Mouse (Mus musculus): ENCODE measurements around the gene Gm6356. TPM values are rescaled to one million over a fixed set of nuclear protein-coding genes. Genes with fewer than 3 reads are reported as not detected.
"Not testable (repeated sequence)": the region's sequence is repeated elsewhere in the genome, so short reads cannot be mapped to it uniquely, and the experiment has no call there.

Gm6356 gene
- not detected in 2 replicates for total RNA-seq (2014; rRNA removed)
- not detected in 2 replicates for polyA plus RNA-seq (2015; fragmentation: Nextera tagmentation; extraction: Ambion mirVana)

- 39% methylated on average over 1 of the region's 2 CpGs for WGBS
- H3K27me3 ChIP-seq (ENCODE audit: insufficient read depth, low read length); H3K4me3 ChIP-seq (ENCODE audit: low read depth, low read length); H3K36me3 ChIP-seq (ENCODE audit: insufficient read depth, low read length); ATAC-seq (ENCODE audit: low FRiP score); H3K4me2 ChIP-seq (ENCODE audit: low read depth, low read length, poor library complexity, severe bottlenecking); H3K9ac ChIP-seq (replicated peaks; ENCODE audit: low read length, poor library complexity, severe bottlenecking); DNase-seq (ENCODE audit: low spot score); H3K4me1 ChIP-seq (ENCODE audit: insufficient read depth, low read length); H3K9me3 ChIP-seq (ENCODE audit: low read length); H3K27ac ChIP-seq (ENCODE audit: low read depth, low read length): not testable (repeated sequence)
Observed at GRCm38 (mm10) chr14:6973718-6974117, at the start of gene Gm6356. Gm6356 (minus strand) TSS chr14:6973818.

Other genes with a start within 250 kb of the Gm6356 start
- gene Gm3636, start 231.5 kb downstream of the Gm6356 start, total RNA-seq (2014; rRNA removed), result 8.5 and 9.0 TPM in 2 replicates
- gene Gm3636, start 231.5 kb downstream of the Gm6356 start, polyA plus RNA-seq (2015; fragmentation: Nextera tagmentation; extraction: Ambion mirVana), result 14.9 and 19.0 TPM in 2 replicates
- not detected in 2 replicates for gene Gm8362, start 199.4 kb downstream of the Gm6356 start, total RNA-seq (2014; rRNA removed)
- gene Gm8362, start 199.4 kb downstream of the Gm6356 start, polyA plus RNA-seq (2015; fragmentation: Nextera tagmentation; extraction: Ambion mirVana), result not detected in 2 replicates
- gene Gm3642, start 133.5 kb downstream of the Gm6356 start, total RNA-seq (2014; rRNA removed), result not detected in 2 replicates
- gene Gm3642, start 133.5 kb downstream of the Gm6356 start, polyA plus RNA-seq (2015; fragmentation: Nextera tagmentation; extraction: Ambion mirVana), result not detected in 2 replicates
- 6.8 and 15.1 TPM in 2 replicates for gene Gm3667, start 83.9 kb downstream of the Gm6356 start, total RNA-seq (2014; rRNA removed)
- gene Gm3667, start 83.9 kb downstream of the Gm6356 start, polyA plus RNA-seq (2015; fragmentation: Nextera tagmentation; extraction: Ambion mirVana), result 15.4 and 16.2 TPM in 2 replicates
- 3.0 and 7.4 TPM in 2 replicates for gene Gm10406, start 53.6 kb upstream of the Gm6356 start, total RNA-seq (2014; rRNA removed)
- gene Gm10406, start 53.6 kb upstream of the Gm6356 start, polyA plus RNA-seq (2015; fragmentation: Nextera tagmentation; extraction: Ambion mirVana), result 6.6 and 6.9 TPM in 2 replicates
- not detected in 2 replicates for gene Gm3685, start 71.2 kb upstream of the Gm6356 start, total RNA-seq (2014; rRNA removed)
- not detected in 2 replicates for gene Gm3685, start 71.2 kb upstream of the Gm6356 start, polyA plus RNA-seq (2015; fragmentation: Nextera tagmentation; extraction: Ambion mirVana)
- gene Gm3696, start 126.8 kb upstream of the Gm6356 start, total RNA-seq (2014; rRNA removed), result 5.9 and 10.6 TPM in 2 replicates
- gene Gm3696, start 126.8 kb upstream of the Gm6356 start, polyA plus RNA-seq (2015; fragmentation: Nextera tagmentation; extraction: Ambion mirVana), result 7.7 and 8.3 TPM in 2 replicates
- not detected in 2 replicates for gene Gm6676, start 151.6 kb upstream of the Gm6356 start, total RNA-seq (2014; rRNA removed)
- not detected in 2 replicates for gene Gm6676, start 151.6 kb upstream of the Gm6356 start, polyA plus RNA-seq (2015; fragmentation: Nextera tagmentation; extraction: Ambion mirVana)
- 6.8 and 9.6 TPM in 2 replicates for gene Gm3512, start 200.7 kb upstream of the Gm6356 start, total RNA-seq (2014; rRNA removed)
- gene Gm3512, start 200.7 kb upstream of the Gm6356 start, polyA plus RNA-seq (2015; fragmentation: Nextera tagmentation; extraction: Ambion mirVana), result 10.6 and 10.8 TPM in 2 replicates
- gene Gm16434, start 220.7 kb upstream of the Gm6356 start, total RNA-seq (2014; rRNA removed), result not detected in 2 replicates
- not detected in 2 replicates for gene Gm16434, start 220.7 kb upstream of the Gm6356 start, polyA plus RNA-seq (2015; fragmentation: Nextera tagmentation; extraction: Ambion mirVana)

Data from midbrain, postnatal 0 days (tissue).